Mouse (Mus musculus) embryonic facial prominence, embryonic 13.5 days (tissue): Measurements from ENCODE around the gene Serpinb1a. TPM values are rescaled to one million over a fixed set of nuclear protein-coding genes. Genes with fewer than 3 reads are reported as not detected.

ENCODE experiments used
- ATAC-seq: fragments of 200-750 bp; cut with Nextera tagmentation; 2 replicates; pipeline ENCODE4 v1.8.0; 2017; ENCODE audit warnings: low read depth; ENCODE audit not compliant: insufficient number of reproducible peaks, insufficient read depth, low FRiP score, low TSS enrichment
- H3K27ac ChIP-seq: fragments of 300-500 bp; sonication (generic); 2 replicates; pipeline ENCODE4 v1.5.1; 2015; ENCODE audit warnings: moderate library complexity, mild to moderate bottlenecking, inconsistent platforms
- H3K27me3 ChIP-seq: fragments of 300-500 bp; sonication (generic); 2 replicates; pipeline ENCODE4 v1.6.1; 2015; ENCODE audit warnings: mild to moderate bottlenecking, inconsistent platforms
- H3K36me3 ChIP-seq: fragments of 300-500 bp; sonication (generic); 2 replicates; pipeline ENCODE4 v1.6.1; 2015; ENCODE audit warnings: mild to moderate bottlenecking, inconsistent platforms
- H3K4me1 ChIP-seq: fragments of 300-500 bp; sonication (generic); 2 replicates; pipeline ENCODE4 v1.6.1; 2015; ENCODE audit warnings: inconsistent platforms
- H3K4me2 ChIP-seq: fragments of 300-500 bp; sonication (generic); 2 replicates; pipeline ENCODE4 v1.6.1; 2015; ENCODE audit warnings: moderate library complexity, mild to moderate bottlenecking, inconsistent platforms
- H3K4me3 ChIP-seq: fragments of 300-500 bp; sonication (generic); 2 replicates; pipeline ENCODE4 v1.5.1; 2015; ENCODE audit warnings: mild to moderate bottlenecking, inconsistent platforms
- H3K9ac ChIP-seq: fragments of 300-500 bp; sonication (generic); 2 replicates; pipeline ENCODE4 v1.6.1; 2015; ENCODE audit warnings: mild to moderate bottlenecking, inconsistent platforms
- H3K9me3 ChIP-seq: fragments of 300-500 bp; sonication (generic); 2 replicates; pipeline ENCODE4 v1.6.1; 2016; ENCODE audit warnings: inconsistent platforms
- WGBS: fragments of 180-500 bp; shearing (Covaris S2); methylation state at CpG from one replicate; pipeline ENCODE4 v1.1.7; 2015; ENCODE audit warnings: mixed read lengths; 5-methylcytosine and 5-hydroxymethylcytosine counted together
- polyA plus RNA-seq: library from polyadenylated mRNA; unstranded; fragments of >200 nt; fragmentation: Nextera tagmentation; extraction: Ambion mirVana; gene quantifications from 2 replicates; pipeline ENCODE4 v1.2.1, GENCODE M21; 2015

Serpinb1a gene
- polyA plus RNA-seq, 1 experiment from 2014 or later: 3.8 TPM

DNA sequence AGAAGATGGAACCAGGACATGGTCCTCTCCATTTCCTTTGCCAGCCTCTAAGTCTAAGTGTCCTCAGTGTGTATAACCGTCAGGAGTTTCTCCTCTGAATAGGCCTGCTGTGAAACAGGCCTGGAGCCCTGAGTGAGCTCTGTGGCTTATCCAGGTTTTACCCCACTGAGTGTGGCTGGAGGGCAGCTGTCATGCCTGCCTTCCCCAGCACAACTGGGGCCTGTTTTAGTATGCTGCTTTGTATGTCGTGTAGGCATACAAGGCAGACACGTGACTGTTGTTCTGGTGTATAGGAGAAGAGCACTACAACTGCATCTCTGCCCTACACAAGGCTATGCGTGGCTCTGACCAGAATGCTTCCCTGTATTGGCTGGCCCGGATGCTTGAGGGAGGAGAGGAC, 31.1 kb downstream of the Serpinb1a start:
- H3K9ac ChIP-seq: no peak overlapping the region
- no peak overlapping the region for H3K4me2 ChIP-seq
- no peaks in the 10 kb centered on the region for H3K4me1 ChIP-seq
- H3K27ac ChIP-seq: no peak overlapping the region
- no peaks in the 10 kb centered on the region for H3K27me3 ChIP-seq
- 89% methylated on average over 5 of the region's 5 CpGs for WGBS
- H3K36me3 ChIP-seq: peaks cover 56% of the 10 kb centered on the region
- ATAC-seq: no peak
- no peaks in the 10 kb centered on the region for H3K9me3 ChIP-seq
- no peak overlapping the region for H3K4me3 ChIP-seq

DNA sequence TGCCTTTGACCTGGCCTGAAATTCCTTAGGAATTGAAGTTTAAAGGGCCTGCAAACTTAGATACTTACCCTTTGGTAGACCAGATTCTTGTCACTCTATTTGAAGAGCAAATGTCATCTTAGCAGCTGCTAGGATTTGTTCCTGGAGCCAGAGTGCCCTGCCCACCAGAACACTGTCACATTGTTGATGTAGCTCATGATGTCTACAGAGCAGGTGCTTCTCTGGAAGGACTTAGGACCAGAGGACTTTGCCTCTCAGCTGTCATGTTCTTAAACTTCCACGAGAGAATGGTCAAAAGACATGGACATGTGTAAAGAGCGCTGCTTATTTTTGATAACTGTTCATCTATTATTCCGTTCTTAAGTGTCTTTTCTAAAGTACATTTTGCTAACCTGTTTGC, 31.7 kb downstream of the Serpinb1a start:
- Histone ChIP-seq H3K4me2 (no peak overlapping the region), H3K27ac (no peak overlapping the region), H3K36me3 (peaks cover 59% of the 10 kb centered on the region), H3K27me3 (no peaks in the 10 kb centered on the region), H3K9me3 (no peaks in the 10 kb centered on the region), H3K4me1 (no peaks in the 10 kb centered on the region), H3K9ac (no peak overlapping the region), H3K4me3 (no peak overlapping the region)
- no peak for ATAC-seq
- WGBS: 93% methylated on average over 3 of the region's 3 CpGs

DNA sequence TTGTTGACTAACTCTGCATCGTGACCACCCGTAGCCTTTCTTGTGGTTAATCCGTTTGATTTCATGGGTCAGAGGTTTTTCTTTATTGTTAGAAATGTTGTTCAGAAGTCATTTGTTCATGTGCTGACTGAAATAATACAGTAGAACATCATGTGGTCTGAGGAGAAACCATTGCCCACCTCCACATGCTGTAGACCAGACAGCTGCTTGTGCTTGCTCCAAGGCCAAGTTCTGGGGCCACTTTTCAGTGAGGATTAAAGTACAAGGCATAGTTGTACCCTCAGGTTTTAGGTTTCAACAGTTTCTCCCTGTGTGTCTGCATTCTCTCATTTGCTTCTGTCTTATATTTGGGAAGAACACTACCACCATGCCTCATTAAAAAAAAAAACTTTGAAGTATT, 43.4 kb downstream of the Serpinb1a start:
- Histone ChIP-seq H3K4me2 (no peak overlapping the region), H3K9ac (no peak overlapping the region), H3K4me1 (peaks cover 13% of the 10 kb centered on the region), H3K27ac (no peak overlapping the region), H3K27me3 (no peaks in the 10 kb centered on the region), H3K9me3 (no peaks in the 10 kb centered on the region), H3K36me3 (peaks cover 40% of the 10 kb centered on the region), H3K4me3 (no peak overlapping the region)
- ATAC-seq: no peak
- WGBS: 76% methylated on average over 3 of the region's 3 CpGs

- WGBS: 90% methylated on average over 7 of the region's 7 CpGs
- H3K9ac ChIP-seq: no peak overlapping the region
- H3K4me3 ChIP-seq: no peak overlapping the region
- H3K27ac ChIP-seq: no peak overlapping the region
- peaks cover 13% of the 10 kb centered on the region for H3K4me1 ChIP-seq
- no peaks in the 10 kb centered on the region for H3K9me3 ChIP-seq
- H3K27me3 ChIP-seq: no peaks in the 10 kb centered on the region
- H3K36me3 ChIP-seq: peaks cover 40% of the 10 kb centered on the region
- ATAC-seq: no peak
- no peak overlapping the region for H3K4me2 ChIP-seq
Measured at GRCm38 (mm10) chr13:32806820-32807219, 44.2 kb downstream of the Serpinb1a start.

DNA sequence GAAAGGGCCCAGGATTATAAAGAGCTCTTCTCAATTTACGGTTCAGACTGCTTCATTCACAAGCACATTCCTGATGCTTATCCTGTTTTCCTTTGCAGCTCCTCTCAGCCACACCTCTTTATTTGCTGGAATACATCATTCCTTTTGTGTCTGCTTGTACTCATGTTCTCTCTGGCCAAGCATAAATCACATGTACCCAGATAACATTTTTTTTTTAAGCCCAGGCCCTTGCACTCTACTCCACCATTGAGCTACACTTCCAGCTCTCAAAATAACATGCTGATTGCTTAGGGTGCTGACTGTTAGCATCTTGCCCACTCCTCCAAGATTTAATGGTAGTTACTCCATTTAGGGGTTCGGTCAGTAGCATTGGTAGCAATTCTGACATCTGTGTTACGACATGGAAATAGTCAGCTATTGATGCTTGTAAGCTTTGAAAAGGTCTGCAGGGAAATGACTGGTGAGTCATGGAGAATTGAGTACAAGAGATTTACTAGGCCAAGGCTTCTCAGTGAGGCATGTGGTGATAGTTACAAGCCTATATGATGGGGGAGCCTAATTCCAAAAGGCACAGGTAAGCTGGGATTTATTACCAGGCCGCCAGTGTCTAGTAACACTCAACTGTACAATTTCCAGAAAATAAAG, 47.2 kb downstream of the Serpinb1a start:
- H3K27me3 ChIP-seq: no peaks in the 10 kb centered on the region
- peak overlapping the region; percentile 85 for H3K4me3 ChIP-seq
- no peaks in the 10 kb centered on the region for H3K9me3 ChIP-seq
- H3K4me1 ChIP-seq: peaks cover 19% of the 10 kb centered on the region
- H3K4me2 ChIP-seq: peak overlapping the region; percentile 76
- ATAC-seq: no peak
- H3K9ac ChIP-seq: 0 out of 2 replicates have a peak overlapping the region, but pooled peaks have one; percentile 27
- WGBS: 77% methylated on average over 4 of the region's 4 CpGs
- H3K27ac ChIP-seq: no peak overlapping the region
- peaks cover 28% of the 10 kb centered on the region for H3K36me3 ChIP-seq

DNA sequence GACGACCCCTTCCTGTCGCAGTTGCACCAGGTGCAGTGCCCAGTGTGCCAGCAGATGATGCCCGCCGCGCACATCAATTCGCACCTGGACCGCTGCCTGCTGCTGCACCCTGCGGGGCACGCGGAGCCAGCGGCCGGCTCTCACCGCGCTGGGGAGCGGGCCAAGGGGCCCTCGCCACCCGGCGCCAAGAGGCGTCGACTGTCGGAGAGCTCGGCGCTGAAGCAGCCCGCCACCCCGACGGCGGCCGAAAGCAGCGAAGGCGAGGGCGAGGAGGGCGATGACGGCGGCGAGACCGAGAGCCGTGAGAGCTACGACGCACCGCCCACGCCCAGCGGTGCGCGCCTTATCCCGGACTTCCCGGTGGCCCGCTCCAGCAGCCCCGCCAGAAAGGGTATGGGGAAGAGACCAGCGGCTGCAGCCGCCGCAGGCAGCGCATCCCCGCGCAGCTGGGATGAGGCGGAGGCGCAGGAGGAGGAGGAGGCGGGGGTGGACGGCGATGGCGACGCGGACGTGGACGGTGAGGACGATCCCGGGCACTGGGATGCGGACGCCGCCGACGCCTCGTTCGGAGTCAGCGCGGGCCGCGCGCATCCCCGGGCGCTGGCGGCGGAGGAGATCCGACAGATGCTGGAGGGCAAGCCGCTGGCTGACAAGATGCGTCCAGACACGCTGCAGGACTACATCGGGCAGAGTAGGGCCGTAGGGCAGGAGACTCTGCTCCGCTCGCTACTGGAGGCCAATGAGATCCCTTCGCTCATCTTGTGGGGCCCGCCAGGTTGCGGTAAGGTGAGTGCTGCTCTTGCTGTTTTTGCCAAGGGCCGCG, 48.5 kb downstream of the Serpinb1a start, which contains the start of gene D930007J09Rik:
Gene D930007J09Rik (minus strand): TSS at position 591 of the 823 bp plus-strand sequence.
- peaks cover 19% of the 10 kb centered on the region for H3K4me1 ChIP-seq
- H3K27me3 ChIP-seq: no peaks in the 10 kb centered on the region
- ATAC-seq: peak; percentile 56
- under 1% methylated on average over 95 of the region's 95 CpGs for WGBS
- H3K36me3 ChIP-seq: peaks cover 16% of the 10 kb centered on the region
- H3K4me2 ChIP-seq: peak within 1 kb of the TSS; percentile 76
- H3K27ac ChIP-seq: peak within 1 kb of the TSS; percentile 71
- H3K9ac ChIP-seq: peak within 1 kb of the TSS; percentile 89
- H3K4me3 ChIP-seq: peak within 1 kb of the TSS; percentile 85
- H3K9me3 ChIP-seq: no peaks in the 10 kb centered on the region

DNA sequence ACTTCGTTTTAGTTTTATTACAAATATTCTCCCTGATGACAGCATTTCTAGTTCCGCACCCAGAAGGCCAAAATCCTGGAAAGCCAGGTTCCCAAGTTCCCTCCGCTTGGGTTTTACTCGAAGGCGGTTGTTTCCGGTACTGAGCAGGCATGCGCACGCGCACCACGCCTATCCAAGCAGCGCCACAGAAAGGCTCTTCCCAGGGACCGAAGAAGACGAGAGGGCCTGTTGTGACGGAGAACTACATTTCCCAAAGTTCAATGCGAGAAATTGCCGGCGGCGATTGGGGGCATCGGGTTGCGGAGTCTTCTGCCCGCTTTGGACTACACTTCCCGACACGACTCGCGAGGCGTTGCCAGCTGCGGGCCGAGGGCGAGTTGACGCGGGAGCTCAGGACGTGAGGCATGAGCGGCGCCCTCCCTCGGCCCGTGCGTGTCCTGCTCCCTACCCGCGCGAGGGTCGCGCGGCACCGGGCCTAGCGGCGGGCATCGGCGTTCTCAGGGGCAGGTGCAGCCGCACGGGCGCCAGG, 49.2 kb downstream of the Serpinb1a start, which contains the start of gene Wrnip1:
Gene Wrnip1 (plus strand): TSS at position 346 of the 529 bp plus-strand sequence.
- Histone ChIP-seq H3K4me2 (peak within 1 kb of the TSS; percentile 76), H3K9ac (peak within 1 kb of the TSS; percentile 89), H3K36me3 (peaks cover 10% of the 10 kb centered on the region), H3K27ac (peak within 1 kb of the TSS; percentile 71), H3K27me3 (no peaks in the 10 kb centered on the region), H3K4me1 (peaks cover 19% of the 10 kb centered on the region), H3K9me3 (no peaks in the 10 kb centered on the region), H3K4me3 (peak within 1 kb of the TSS; percentile 85)
- peak; percentile 98 for ATAC-seq
- under 1% methylated on average over 50 of the region's 51 CpGs for WGBS

DNA sequence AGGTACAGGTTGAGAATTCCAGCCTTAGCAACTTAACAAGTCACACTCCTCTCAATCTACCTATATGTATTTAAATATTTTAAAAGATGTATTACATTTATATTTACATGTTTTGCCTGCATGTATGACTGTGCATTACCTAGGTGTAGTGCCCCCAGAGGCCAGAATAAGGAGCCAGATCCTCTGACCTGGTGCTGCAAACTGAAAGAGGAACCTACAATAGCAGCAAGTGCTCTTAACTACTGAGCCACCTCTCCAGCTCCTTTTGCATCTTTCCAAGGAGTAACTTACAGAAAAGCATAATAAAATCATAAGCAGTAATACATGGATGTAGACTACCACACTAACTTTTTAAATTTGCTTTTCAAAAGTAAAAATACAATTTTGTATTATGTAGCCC, 50.1 kb downstream of the Serpinb1a start:
- H3K27ac ChIP-seq: no peak overlapping the region
- H3K4me1 ChIP-seq: peaks cover 19% of the 10 kb centered on the region
- no peaks in the 10 kb centered on the region for H3K27me3 ChIP-seq
- no peak for ATAC-seq
- no peak overlapping the region for H3K9ac ChIP-seq
- H3K9me3 ChIP-seq: no peaks in the 10 kb centered on the region
- peak overlapping the region; percentile 85; the same call in 1 of the 2 replicates for H3K4me3 ChIP-seq
- H3K4me2 ChIP-seq: peak overlapping the region; percentile 76
- H3K36me3 ChIP-seq: 0 out of 2 replicates have a peak, but pooled peaks cover 3% of the 10 kb centered on the region

DNA sequence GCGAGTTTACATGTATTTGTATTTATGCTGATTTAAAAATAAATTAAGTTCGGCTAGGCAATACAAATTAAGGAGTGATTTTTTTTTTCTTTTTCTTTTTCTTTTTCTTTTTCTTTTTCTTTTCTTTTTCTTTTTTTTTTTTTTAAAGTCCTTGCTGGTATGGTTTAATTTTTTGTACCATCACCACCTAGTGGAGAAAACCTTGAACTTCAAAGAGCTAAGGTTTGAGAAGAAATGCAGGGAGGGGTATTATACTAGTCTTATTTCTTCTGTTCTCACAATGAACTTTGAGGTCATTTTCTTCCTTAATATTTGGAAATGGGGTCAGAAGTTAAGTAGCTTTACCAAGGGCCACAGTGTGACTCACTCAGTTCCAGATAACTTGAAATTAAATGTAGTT, 51.9 kb downstream of the Serpinb1a start:
- Histone ChIP-seq H3K27me3 (no peaks in the 10 kb centered on the region), H3K4me3 (no peak overlapping the region), H3K9ac (no peak overlapping the region), H3K4me1 (peaks cover 19% of the 10 kb centered on the region), H3K36me3 (no peaks in the 10 kb centered on the region), H3K9me3 (no peaks in the 10 kb centered on the region), H3K4me2 (no peak overlapping the region), H3K27ac (no peak overlapping the region)
- no peak for ATAC-seq
- WGBS: 59% methylated on average over 2 of the region's 2 CpGs

DNA sequence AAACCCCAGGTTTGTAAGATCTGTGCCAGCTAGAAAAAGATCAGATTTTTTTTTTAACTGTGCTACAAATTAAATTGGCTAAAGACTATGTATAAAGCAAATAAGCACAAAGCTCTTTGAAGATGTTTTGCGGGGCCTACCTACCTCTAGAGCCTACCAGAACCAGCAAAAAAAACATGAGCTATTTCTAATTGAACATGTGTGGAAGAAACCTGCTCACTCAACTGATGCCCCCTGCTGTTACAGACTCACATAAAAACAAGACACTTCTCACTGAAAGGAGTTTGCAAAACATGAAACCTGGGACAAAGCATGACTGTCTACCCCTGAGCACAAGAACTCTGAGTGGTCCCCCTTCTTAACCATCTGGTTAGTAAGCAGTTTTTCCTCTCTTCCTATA, 53.9 kb downstream of the Serpinb1a start:
- Histone ChIP-seq H3K4me1 (0 out of 2 replicates have a peak, but pooled peaks cover 6% of the 10 kb centered on the region), H3K27ac (no peak overlapping the region), H3K9me3 (no peaks in the 10 kb centered on the region), H3K4me3 (no peak overlapping the region), H3K36me3 (no peaks in the 10 kb centered on the region), H3K27me3 (no peaks in the 10 kb centered on the region), H3K4me2 (no peak overlapping the region), H3K9ac (no peak overlapping the region)
- 83% methylated on average over 1 of the region's 1 CpGs for WGBS
- no peak for ATAC-seq

DNA sequence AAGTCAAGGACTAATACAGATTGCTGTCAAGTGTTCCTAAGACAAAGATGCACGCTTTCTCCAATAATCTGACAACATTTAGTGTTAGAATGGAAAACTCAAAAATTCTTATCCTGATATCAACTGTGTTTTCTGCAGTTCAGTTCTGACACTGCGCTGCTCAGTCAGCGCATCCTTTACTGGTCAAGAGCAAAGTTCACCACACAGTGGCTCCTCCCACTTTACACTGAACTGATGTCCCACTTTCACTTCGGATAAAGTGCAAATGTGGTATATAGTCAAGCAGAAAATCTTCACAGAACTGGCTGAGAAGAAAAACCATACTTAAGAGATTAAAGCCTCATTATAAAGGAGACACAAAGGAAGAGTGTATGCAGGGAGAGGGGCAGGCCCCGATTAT, 55.8 kb downstream of the Serpinb1a start:
- no peak for ATAC-seq
- no peak overlapping the region for H3K9ac ChIP-seq
- no peak overlapping the region for H3K4me3 ChIP-seq
- no peaks in the 10 kb centered on the region for H3K27me3 ChIP-seq
- no peaks in the 10 kb centered on the region for H3K36me3 ChIP-seq
- 88% methylated on average over 5 of the region's 5 CpGs for WGBS
- no peaks in the 10 kb centered on the region for H3K4me1 ChIP-seq
- H3K27ac ChIP-seq: no peak overlapping the region
- H3K9me3 ChIP-seq: no peaks in the 10 kb centered on the region
- no peak overlapping the region for H3K4me2 ChIP-seq
